Mouse (Mus musculus): ENCODE measurements around the gene Sdr9c7. TPM values are rescaled to one million over a fixed set of nuclear protein-coding genes. Genes with fewer than 3 reads are reported as not detected.
"Not testable (repeated sequence)": the region's sequence is repeated elsewhere in the genome, so short reads cannot be mapped to it uniquely, and the experiment has no call there.

Gene Sdr9c7
- polyA plus RNA-seq, 1 experiment from 2014 or later: not detected

DNA sequence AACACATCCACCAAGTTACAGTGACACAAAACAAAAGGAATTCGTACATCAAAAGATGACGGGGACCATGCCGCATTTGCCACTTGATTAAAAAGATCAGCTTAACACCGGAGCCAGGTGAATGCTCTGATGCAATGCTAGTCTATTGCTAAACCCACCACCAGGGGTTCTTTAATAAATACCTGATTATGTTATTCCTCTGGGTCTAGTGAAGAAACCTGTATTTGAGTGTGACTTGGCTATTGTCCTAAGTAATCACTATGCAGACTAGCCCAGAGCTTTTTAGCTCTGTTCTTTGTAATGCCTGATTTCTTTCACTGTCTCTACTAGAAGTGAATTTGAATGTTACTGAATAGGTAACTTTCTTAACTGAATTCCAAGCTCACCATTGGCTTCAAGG lies 17.3 kb upstream of the Sdr9c7 start:
- Histone ChIP-seq H3K27me3 (ENCODE audit: control insufficient read depth, insufficient read depth, low read length) (no peaks in the 10 kb centered on the region), H3K27ac (replicated peaks; ENCODE audit: low read depth, low read length) (no peak overlapping the region), H3K4me2 (ENCODE audit: low read length) (no peak overlapping the region), H3K4me1 (ENCODE audit: control insufficient read depth, insufficient read depth, low read length) (no peaks in the 10 kb centered on the region), H3K9ac (replicated peaks; ENCODE audit: low read length) (no peak overlapping the region), H3K9me3 (ENCODE audit: control insufficient read depth, low read length) (no peaks in the 10 kb centered on the region), H3K4me3 (replicated peaks; ENCODE audit: low read depth, low read length) (no peak overlapping the region), H3K36me3 (ENCODE audit: control insufficient read depth, insufficient read depth, low read length) (no peaks in the 10 kb centered on the region)
- 85% methylated on average over 4 of the region's 4 CpGs for WGBS
- DNase-seq: no peak
- ATAC-seq (ENCODE audit: low FRiP score, low TSS enrichment): no peak

DNA sequence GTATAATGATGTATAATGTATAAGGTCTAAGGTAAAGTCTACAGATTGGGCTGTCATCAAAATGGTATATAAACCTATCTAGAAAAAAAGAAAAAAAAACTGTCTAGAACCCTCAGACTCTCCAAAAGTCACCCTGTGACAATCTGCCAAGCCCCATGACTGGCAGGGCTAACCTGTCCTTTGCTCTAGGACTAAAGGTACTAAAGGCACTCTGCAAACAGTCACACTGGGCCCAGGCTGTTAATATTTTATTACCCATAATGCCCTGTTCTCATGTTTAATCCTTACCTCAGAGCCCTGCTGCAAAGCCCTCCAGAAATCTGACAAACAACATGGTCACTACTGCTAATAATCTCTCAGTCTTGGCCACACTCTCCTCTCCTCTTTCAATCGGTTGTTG lies 11.8 kb upstream of the Sdr9c7 start:
- H3K27ac ChIP-seq (replicated peaks; ENCODE audit: low read depth, low read length): no peak overlapping the region
- H3K4me1 ChIP-seq (ENCODE audit: control insufficient read depth, insufficient read depth, low read length): no peaks in the 10 kb centered on the region
- no peaks in the 10 kb centered on the region for H3K9me3 ChIP-seq (ENCODE audit: control insufficient read depth, low read length)
- 81% methylated on average over 1 of the region's 1 CpGs for WGBS
- H3K4me2 ChIP-seq (ENCODE audit: low read length): no peak overlapping the region
- H3K9ac ChIP-seq (replicated peaks; ENCODE audit: low read length): no peak overlapping the region
- H3K4me3 ChIP-seq (replicated peaks; ENCODE audit: low read depth, low read length): no peak overlapping the region
- H3K36me3 ChIP-seq (ENCODE audit: control insufficient read depth, insufficient read depth, low read length): no peaks in the 10 kb centered on the region
- ATAC-seq (ENCODE audit: low FRiP score, low TSS enrichment) (no peak), DNase-seq (no peak)
- no peaks in the 10 kb centered on the region for H3K27me3 ChIP-seq (ENCODE audit: control insufficient read depth, insufficient read depth, low read length)

GRCm38 (mm10) chr10:127886971-127887370 lies 11.3 kb upstream of the Sdr9c7 start:
- Histone ChIP-seq H3K27ac (replicated peaks; ENCODE audit: low read depth, low read length) (no peak overlapping the region), H3K9ac (replicated peaks; ENCODE audit: low read length) (no peak overlapping the region), H3K9me3 (ENCODE audit: control insufficient read depth, low read length) (no peaks in the 10 kb centered on the region), H3K36me3 (ENCODE audit: control insufficient read depth, insufficient read depth, low read length) (no peaks in the 10 kb centered on the region), H3K27me3 (ENCODE audit: control insufficient read depth, insufficient read depth, low read length) (no peaks in the 10 kb centered on the region), H3K4me1 (ENCODE audit: control insufficient read depth, insufficient read depth, low read length) (no peaks in the 10 kb centered on the region), H3K4me3 (replicated peaks; ENCODE audit: low read depth, low read length) (no peak overlapping the region), H3K4me2 (ENCODE audit: low read length) (no peak overlapping the region)
- 86% methylated on average over 4 of the region's 4 CpGs for WGBS
- DNase-seq: no peak
- no peak for ATAC-seq (ENCODE audit: low FRiP score, low TSS enrichment)

DNA sequence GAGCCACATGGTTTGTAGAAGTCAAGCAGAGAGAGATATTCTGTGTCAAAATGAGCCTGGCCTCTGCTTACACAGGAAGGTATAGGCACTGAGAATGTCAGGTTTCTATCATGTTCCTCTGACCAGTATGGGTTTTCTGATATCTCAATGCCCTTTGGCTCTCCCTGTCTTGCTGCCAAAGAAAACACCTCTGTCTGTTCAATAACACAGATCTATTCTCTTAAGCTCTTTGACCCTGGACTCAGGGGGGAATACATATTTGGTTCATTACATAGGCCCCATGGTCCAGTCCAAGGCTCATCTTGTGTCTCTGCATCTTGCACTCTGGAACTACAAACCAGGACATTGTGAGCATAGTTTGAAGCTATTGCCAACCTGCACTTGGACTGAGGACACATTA lies 9.7 kb upstream of the Sdr9c7 start, which contains the start of gene Rdh7:
Gene Rdh7 (minus strand): TSS at position 213 of the 400 bp plus-strand sequence.
- Histone ChIP-seq H3K27ac (replicated peaks; ENCODE audit: low read depth, low read length) (no peak within 1 kb of the TSS), H3K4me1 (ENCODE audit: control insufficient read depth, insufficient read depth, low read length) (no peaks in the 10 kb centered on the region), H3K36me3 (ENCODE audit: control insufficient read depth, insufficient read depth, low read length) (no peaks in the 10 kb centered on the region), H3K27me3 (ENCODE audit: control insufficient read depth, insufficient read depth, low read length) (no peaks in the 10 kb centered on the region), H3K4me3 (replicated peaks; ENCODE audit: low read depth, low read length) (no peak within 1 kb of the TSS), H3K4me2 (ENCODE audit: low read length) (no peak within 1 kb of the TSS), H3K9me3 (ENCODE audit: control insufficient read depth, low read length) (no peaks in the 10 kb centered on the region), H3K9ac (replicated peaks; ENCODE audit: low read length) (no peak within 1 kb of the TSS)
- DNase-seq: no peak
- ATAC-seq (ENCODE audit: low FRiP score, low TSS enrichment): no peak

- Histone ChIP-seq H3K4me3 (replicated peaks; ENCODE audit: low read depth, low read length) (no peak overlapping the region), H3K4me2 (ENCODE audit: low read length) (no peak overlapping the region), H3K27me3 (ENCODE audit: control insufficient read depth, insufficient read depth, low read length) (no peaks in the 10 kb centered on the region), H3K9me3 (ENCODE audit: control insufficient read depth, low read length) (no peaks in the 10 kb centered on the region), H3K9ac (replicated peaks; ENCODE audit: low read length) (no peak overlapping the region), H3K4me1 (ENCODE audit: control insufficient read depth, insufficient read depth, low read length) (no peaks in the 10 kb centered on the region), H3K36me3 (ENCODE audit: control insufficient read depth, insufficient read depth, low read length) (no peaks in the 10 kb centered on the region), H3K27ac (replicated peaks; ENCODE audit: low read depth, low read length) (no peak overlapping the region)
- DNase-seq (no peak), ATAC-seq (ENCODE audit: low FRiP score, low TSS enrichment) (no peak)
- whole genome bisulfite sequencing: 94% methylated on average over 1 of the region's 1 CpGs
Measured at GRCm38 (mm10) chr10:127891481-127891880, 6.8 kb upstream of the Sdr9c7 start.

DNA sequence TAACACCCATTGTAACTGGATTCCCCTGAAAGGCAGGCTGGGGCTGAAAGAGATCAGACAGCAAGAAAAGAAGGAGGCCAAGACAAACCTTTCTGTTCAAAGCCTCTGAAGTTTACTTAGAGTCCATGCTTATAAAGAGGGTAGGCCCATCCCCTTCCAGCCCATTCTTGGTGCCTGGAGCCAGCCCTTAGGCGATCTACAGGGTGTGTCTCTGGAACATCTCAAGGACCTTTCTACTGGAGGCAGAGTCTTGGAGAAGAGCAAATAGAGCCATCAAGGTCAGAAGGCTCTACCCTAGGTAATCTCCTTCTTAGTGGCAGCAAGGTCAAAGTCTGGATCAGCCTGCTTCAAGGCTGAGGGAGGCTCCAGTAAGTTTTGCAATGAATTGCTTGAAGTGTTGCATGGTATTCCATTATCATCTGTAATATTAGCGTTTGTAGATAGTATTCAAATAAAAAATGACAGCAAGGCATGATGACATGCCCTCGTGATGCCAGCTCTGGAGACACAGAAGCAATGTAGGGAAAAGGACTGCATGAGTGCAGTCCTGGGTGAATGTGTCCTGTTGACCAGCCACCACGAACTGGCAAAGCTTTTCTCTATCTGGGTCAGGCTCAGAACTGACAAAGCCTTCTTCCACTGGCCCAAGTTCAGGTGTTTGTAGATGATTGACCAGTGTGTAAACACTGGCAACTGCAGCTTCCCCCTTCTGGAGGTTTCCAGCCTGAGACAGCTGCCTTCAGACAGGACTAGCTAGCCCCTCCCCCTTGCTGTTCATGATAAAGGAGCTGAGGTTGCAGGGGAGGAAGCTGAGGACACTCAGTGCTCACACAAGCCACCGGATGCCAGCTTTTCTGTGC lies 4.9 kb upstream of the Sdr9c7 start:
- not testable (repeated sequence) for ATAC-seq (ENCODE audit: low FRiP score, low TSS enrichment); H3K27ac ChIP-seq (replicated peaks; ENCODE audit: low read depth, low read length); H3K9ac ChIP-seq (replicated peaks; ENCODE audit: low read length); H3K9me3 ChIP-seq (ENCODE audit: control insufficient read depth, low read length); H3K4me1 ChIP-seq (ENCODE audit: control insufficient read depth, insufficient read depth, low read length); H3K4me3 ChIP-seq (replicated peaks; ENCODE audit: low read depth, low read length); DNase-seq; H3K36me3 ChIP-seq (ENCODE audit: control insufficient read depth, insufficient read depth, low read length); H3K27me3 ChIP-seq (ENCODE audit: control insufficient read depth, insufficient read depth, low read length); H3K4me2 ChIP-seq (ENCODE audit: low read length)
- 63% methylated on average over 5 of the region's 5 CpGs for WGBS

DNA sequence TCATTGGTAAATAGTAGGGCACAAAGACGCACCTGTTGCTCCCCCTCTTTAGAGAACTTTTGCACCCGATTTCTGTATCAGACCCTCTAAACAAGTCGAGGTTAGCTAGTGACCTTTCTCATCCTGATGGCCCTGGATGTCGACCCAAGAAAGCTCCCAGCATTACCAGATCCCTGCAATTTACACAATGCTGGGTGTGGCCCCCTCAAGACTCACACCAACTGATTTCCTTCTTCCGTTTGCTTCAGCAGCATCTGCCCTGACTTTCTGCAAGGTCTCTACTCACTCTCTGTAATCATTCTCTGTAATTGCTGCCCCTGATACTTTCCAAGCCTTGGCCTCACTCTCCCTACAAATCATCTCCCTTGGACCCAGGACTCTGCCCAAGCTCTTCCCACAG lies 1.6 kb upstream of the Sdr9c7 start:
- DNase-seq: no peak
- ATAC-seq (ENCODE audit: low FRiP score, low TSS enrichment): no peak
- no peak overlapping the region for H3K9ac ChIP-seq (replicated peaks; ENCODE audit: low read length)
- no peaks in the 10 kb centered on the region for H3K4me1 ChIP-seq (ENCODE audit: control insufficient read depth, insufficient read depth, low read length)
- no peaks in the 10 kb centered on the region for H3K27me3 ChIP-seq (ENCODE audit: control insufficient read depth, insufficient read depth, low read length)
- H3K27ac ChIP-seq (replicated peaks; ENCODE audit: low read depth, low read length): no peak overlapping the region
- WGBS: 72% methylated on average over 5 of the region's 5 CpGs
- no peaks in the 10 kb centered on the region for H3K36me3 ChIP-seq (ENCODE audit: control insufficient read depth, insufficient read depth, low read length)
- H3K4me3 ChIP-seq (replicated peaks; ENCODE audit: low read depth, low read length): no peak overlapping the region
- H3K4me2 ChIP-seq (ENCODE audit: low read length): no peak overlapping the region
- H3K9me3 ChIP-seq (ENCODE audit: control insufficient read depth, low read length): no peaks in the 10 kb centered on the region

- Histone ChIP-seq H3K36me3 (ENCODE audit: control insufficient read depth, insufficient read depth, low read length) (no peaks in the 10 kb centered on the region), H3K27ac (replicated peaks; ENCODE audit: low read depth, low read length) (no peak overlapping the region), H3K4me1 (ENCODE audit: control insufficient read depth, insufficient read depth, low read length) (no peaks in the 10 kb centered on the region), H3K27me3 (ENCODE audit: control insufficient read depth, insufficient read depth, low read length) (no peaks in the 10 kb centered on the region), H3K9me3 (ENCODE audit: control insufficient read depth, low read length) (no peaks in the 10 kb centered on the region), H3K4me2 (ENCODE audit: low read length) (no peak overlapping the region), H3K9ac (replicated peaks; ENCODE audit: low read length) (no peak overlapping the region), H3K4me3 (replicated peaks; ENCODE audit: low read depth, low read length) (no peak overlapping the region)
- 91% methylated on average over 3 of the region's 3 CpGs for WGBS
- ATAC-seq (ENCODE audit: low FRiP score, low TSS enrichment): no peak
- no peak for DNase-seq
Measured at GRCm38 (mm10) chr10:127897506-127897905, 812 bp upstream of the Sdr9c7 start.

DNA sequence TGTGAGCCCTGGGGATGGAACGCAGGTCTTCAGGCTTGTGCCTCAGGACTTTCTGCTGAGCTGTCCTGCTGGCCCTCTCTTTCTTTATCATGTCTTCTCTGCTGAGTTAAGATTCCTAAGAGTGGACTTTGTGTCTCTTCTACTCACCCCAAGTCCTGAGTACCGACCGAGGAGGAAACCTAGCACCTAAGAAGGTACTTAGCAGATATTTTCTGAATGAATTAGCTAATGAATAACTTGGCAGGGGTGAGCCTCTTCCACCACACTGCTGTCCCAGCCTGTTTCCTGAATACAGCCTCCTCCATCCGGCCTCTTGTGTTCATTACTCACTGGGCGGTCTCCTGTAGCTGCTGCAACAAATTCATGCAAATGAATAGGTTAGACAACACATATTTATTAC lies 1.5 kb downstream of the Sdr9c7 start:
- WGBS: 75% methylated on average over 5 of the region's 5 CpGs
- DNase-seq (no peak), ATAC-seq (ENCODE audit: low FRiP score, low TSS enrichment) (no peak)
- H3K9ac ChIP-seq (replicated peaks; ENCODE audit: low read length): no peak overlapping the region
- H3K4me2 ChIP-seq (ENCODE audit: low read length): no peak overlapping the region
- no peak overlapping the region for H3K27ac ChIP-seq (replicated peaks; ENCODE audit: low read depth, low read length)
- no peaks in the 10 kb centered on the region for H3K27me3 ChIP-seq (ENCODE audit: control insufficient read depth, insufficient read depth, low read length)
- no peaks in the 10 kb centered on the region for H3K9me3 ChIP-seq (ENCODE audit: control insufficient read depth, low read length)
- no peak overlapping the region for H3K4me3 ChIP-seq (replicated peaks; ENCODE audit: low read depth, low read length)
- H3K36me3 ChIP-seq (ENCODE audit: control insufficient read depth, insufficient read depth, low read length): no peaks in the 10 kb centered on the region
- H3K4me1 ChIP-seq (ENCODE audit: control insufficient read depth, insufficient read depth, low read length): no peaks in the 10 kb centered on the region

All from midbrain, embryonic 14.5 days (tissue).